Mouse (Mus musculus): ENCODE measurements around the gene Trpc4ap.

- TF ChIP-seq EP300 (optimal IDR thresholded peaks at IDR 0.05) (no peak), CTCF (IDR thresholded peaks at IDR 0.05; ENCODE audit: low read depth) (peak; percentile 91)
Measured at GRCm38 (mm10) chr2:155619817-155620216, 72.4 kb downstream of the Trpc4ap start.

Measured in stomach, postnatal 0 days (tissue).